Comparison of ENCODE assay signal across 8 mouse cellular contexts in genomic region chr9:77918211-77918610, GRCm38 (mm10). TPM values are rescaled to one million over a fixed set of nuclear protein-coding genes. Genes with fewer than 3 reads are reported as not detected.
DNase-seq lines count a peak whose midpoint lies in the region; ATAC-seq and TF ChIP-seq lines count a peak whose summit lies in the region.

No protein-coding gene starts in this region.

- DNase-seq in kidney, adult 2 months = no peak
- no peak for DNase-seq in kidney, postnatal 25 days
- DNase-seq in brain, embryonic 14.5 days (ENCODE audit: low read depth) = peak; percentile 24
- peak; percentile 78 for DNase-seq in induced T-regulatory cell, adult 2 months (ENCODE audit: low read depth)
- no peak for DNase-seq in midbrain, postnatal 0 days (ENCODE audit: low spot score)
- no peak for DNase-seq in urinary bladder, postnatal 14 days (ENCODE audit: low spot score)
- DNase-seq in spleen, adult 18-20 months = no peak
- DNase-seq in natural killer cell, adult 2 months (ENCODE audit: low spot score in 2 of 2) = no peak

- H3K9ac ChIP-seq in midbrain, postnatal 0 days (replicated peaks; ENCODE audit: low read length, poor library complexity, severe bottlenecking) = peak overlapping the region; percentile 82

- H3K27me3 ChIP-seq in kidney, adult 2 months (replicated peaks; ENCODE audit: control insufficient read depth, insufficient read depth, low read length) = no peaks in the 10 kb centered on the region
- H3K27me3 ChIP-seq in midbrain, postnatal 0 days (ENCODE audit: insufficient read depth, low read length) = no peaks in the 10 kb centered on the region

- peak overlapping the region; percentile 92 for H3K4me3 ChIP-seq in kidney, adult 2 months (ENCODE audit: insufficient read depth, low read depth, low read length)
- peak overlapping the region; percentile 97 for H3K4me3 ChIP-seq in midbrain, postnatal 0 days (ENCODE audit: low read depth, low read length)

- no peaks in the 10 kb centered on the region for H3K36me3 ChIP-seq in kidney, adult 2 months (ENCODE audit: control insufficient read depth, insufficient read depth, low read length)
- no peaks in the 10 kb centered on the region for H3K36me3 ChIP-seq in midbrain, postnatal 0 days (ENCODE audit: insufficient read depth, low read length)

- peaks cover 4% of the 10 kb centered on the region; the same call in 1 of the 2 replicates for H3K4me1 ChIP-seq in kidney, adult 2 months (ENCODE audit: control insufficient read depth, insufficient read depth, low read length)
- H3K4me1 ChIP-seq in midbrain, postnatal 0 days (ENCODE audit: insufficient read depth, low read length) = peaks cover 5% of the 10 kb centered on the region; the same call in 1 of the 2 replicates

- no peak for TF ChIP-seq CTCF in kidney, adult 2 months (conservative IDR thresholded peaks at IDR 0.05; ENCODE audit: insufficient read depth, insufficient read length, low read depth, low read length)
- no peak for TF ChIP-seq CTCF in brain, embryonic 14.5 days (IDR thresholded peaks at IDR 0.05; ENCODE audit: borderline replicate concordance, extremely low read depth, insufficient read depth, insufficient read length)
- no peak for TF ChIP-seq CTCF in midbrain, postnatal 0 days (IDR thresholded peaks at IDR 0.05)

- no peak for ATAC-seq in midbrain, postnatal 0 days (ENCODE audit: low FRiP score)

- WGBS in kidney, adult 2 months = 16% methylated on average over 10 of the region's 10 CpGs
- 17% methylated on average over 10 of the region's 10 CpGs for WGBS in midbrain, postnatal 0 days

- H3K4me2 ChIP-seq in midbrain, postnatal 0 days (ENCODE audit: low read depth, low read length, poor library complexity, severe bottlenecking) = peak overlapping the region; percentile 83

- H3K9me3 ChIP-seq in midbrain, postnatal 0 days (ENCODE audit: low read length) = no peaks in the 10 kb centered on the region

- no peak for TF ChIP-seq POLR2A in kidney, adult 2 months (IDR thresholded peaks at IDR 0.05; ENCODE audit: low read depth, low read length)
- TF ChIP-seq POLR2A in brain, embryonic 14.5 days (IDR thresholded peaks at IDR 0.05; ENCODE audit: borderline replicate concordance, extremely low read depth, insufficient read depth, insufficient read length, poor library complexity, severe bottlenecking) = no peak

- no peak overlapping the region for H3K27ac ChIP-seq in kidney, adult 2 months (ENCODE audit: insufficient read depth, low read depth, low read length)
- H3K27ac ChIP-seq in midbrain, postnatal 0 days (ENCODE audit: low read depth, low read length) = peak overlapping the region; percentile 91

RNA-seq across cellular contexts. Expression of gene Elovl5, which starts 1.0 kb away (rescaled TPM):
- polyA plus RNA-seq in kidney, adult 2 months (2012; rRNA removed) = 67.2 and 70.0 TPM in 2 replicates
- polyA plus RNA-seq in brain, embryonic 14.5 days (2012; rRNA removed) = 60.7 and 61.5 TPM in 2 replicates
- 79.4 and 80.0 TPM in 2 replicates for total RNA-seq in midbrain, postnatal 0 days (2014; rRNA removed)
- 58.4 and 59.2 TPM in 2 replicates for polyA plus RNA-seq in midbrain, postnatal 0 days (2015; fragmentation: Nextera tagmentation; extraction: Ambion mirVana)

Comparison
In these comparisons a context has a peak if more than half of its experiments do, and no peak if none do; other contexts are left out.
1. DNase-seq: peak in brain, embryonic 14.5 days (single experiment) and induced T-regulatory cell, adult 2 months (single experiment); none in kidney, adult 2 months (single experiment), kidney, postnatal 25 days (0 of 2), midbrain, postnatal 0 days (single experiment), urinary bladder, postnatal 14 days (single experiment), spleen, adult 18-20 months (0 of 2) and natural killer cell, adult 2 months (0 of 2).